Mouse (Mus musculus) midbrain, postnatal 0 days (tissue): Measurements from ENCODE around the gene Mib2. TPM values are rescaled to one million over a fixed set of nuclear protein-coding genes. Genes with fewer than 3 reads are reported as not detected.

Experiments
- ATAC-seq: fragments of 200-750 bp; cut with Nextera tagmentation; 2 replicates; pipeline ENCODE4 v1.8.0; 2017; ENCODE audit warnings: moderate number of reproducible peaks, mild to moderate bottlenecking, moderate TSS enrichment, moderate library complexity; ENCODE audit not compliant: low FRiP score
- DNase-seq: peaks from one replicate; pipeline ENCODE4 v3.0.0-alpha.2; 2015; ENCODE audit warnings: low spot score
- H3K27ac ChIP-seq: fragments of 300-500 bp; sonication (generic); 2 replicates; pipeline ENCODE4 v1.5.1; 2014; ENCODE audit warnings: low read depth, mild to moderate bottlenecking, low read length, mixed read lengths
- H3K27me3 ChIP-seq: fragments of 300-500 bp; sonication (generic); 2 replicates; pipeline ENCODE4 v1.6.1; 2014; ENCODE audit warnings: low read length, control low read depth, mixed read lengths; ENCODE audit not compliant: insufficient read depth
- H3K36me3 ChIP-seq: fragments of 300-500 bp; sonication (generic); 2 replicates; pipeline ENCODE4 v1.6.1; 2014; ENCODE audit warnings: low read length, control low read depth, mixed read lengths; ENCODE audit not compliant: insufficient read depth
- H3K4me1 ChIP-seq: fragments of 300-500 bp; sonication (generic); 2 replicates; pipeline ENCODE4 v1.6.1; 2014; ENCODE audit warnings: mild to moderate bottlenecking, control low read depth, antibody characterized with exemption, low read length, mixed read lengths; ENCODE audit not compliant: insufficient read depth
- H3K4me2 ChIP-seq: fragments of 300-500 bp; sonication (generic); 2 replicates; pipeline ENCODE4 v1.6.1; 2014; ENCODE audit warnings: low read depth, mild to moderate bottlenecking, low read length, mixed read lengths; ENCODE audit not compliant: poor library complexity, severe bottlenecking
- H3K4me3 ChIP-seq: fragments of 300-500 bp; sonication (generic); 2 replicates; pipeline ENCODE4 v1.5.1; 2014; ENCODE audit warnings: low read depth, mild to moderate bottlenecking, low read length, moderate library complexity
- H3K9ac ChIP-seq: fragments of 300-500 bp; sonication (generic); replicated peaks from 2 replicates; pipeline ENCODE4 v1.6.1; 2014; ENCODE audit warnings: mild to moderate bottlenecking, low read length, moderate library complexity, mixed read lengths; ENCODE audit not compliant: poor library complexity, severe bottlenecking
- H3K9me3 ChIP-seq: fragments of 300-500 bp; sonication (generic); 2 replicates; pipeline ENCODE4 v1.6.1; 2016; ENCODE audit warnings: low read length, control low read depth
- CTCF ChIP-seq: IDR thresholded peaks from 2 replicates; pipeline ENCODE4 v1.5.1; 2016; ENCODE audit warnings: antibody characterized with exemption, mild to moderate bottlenecking
- WGBS: fragments of 180-500 bp; shearing (Covaris S2); extraction: QIAGEN DNeasy Blood & Tissue Kit; methylation state at CpG from one replicate; pipeline ENCODE4 v1.1.7; 2014; 5-methylcytosine and 5-hydroxymethylcytosine counted together
- polyA plus RNA-seq: library from polyadenylated mRNA; unstranded; fragments of >200 nt; fragmentation: Nextera tagmentation; extraction: Ambion mirVana; gene quantifications from 2 replicates; pipeline ENCODE4 v1.2.1, GENCODE M21; 2015
- total RNA-seq: library from RNA; depleted of rRNA; stranded (reverse); fragments of >200 nt; gene quantifications from 2 replicates; pipeline ENCODE4 v1.2.3, GENCODE M21; 2014

Mib2 gene
- total and polyA plus RNA-seq, 2 experiments from 2014 or later, result 49.3 to 115 TPM

DNA sequence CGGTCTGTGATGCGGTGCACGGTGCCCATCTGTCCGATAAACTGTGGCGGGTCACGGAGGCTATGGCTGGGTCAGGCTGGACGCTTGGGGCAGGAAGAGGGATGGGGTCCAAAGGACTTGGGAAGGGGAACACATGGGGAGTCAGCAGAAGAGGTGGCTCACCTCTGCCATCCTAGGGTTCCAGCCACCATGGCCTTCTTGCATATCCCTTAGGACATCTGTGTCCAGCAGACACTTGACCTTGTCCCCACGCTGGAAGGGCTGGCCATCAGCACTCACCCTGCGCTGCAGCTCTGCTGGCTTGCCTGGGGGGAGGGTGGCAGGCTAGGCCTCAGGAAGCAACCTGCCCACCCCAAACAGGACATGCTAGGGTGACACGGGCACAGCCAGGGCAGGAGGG, 10.0 kb downstream of the Mib2 start:
- Histone ChIP-seq H3K9ac (no peak overlapping the region), H3K4me3 (no peak overlapping the region), H3K27ac (no peak overlapping the region), H3K36me3 (peaks cover 70% of the 10 kb centered on the region), H3K4me2 (no peak overlapping the region), H3K4me1 (no peaks in the 10 kb centered on the region), H3K9me3 (no peaks in the 10 kb centered on the region), H3K27me3 (peaks cover 24% of the 10 kb centered on the region)
- DNase-seq, result no peak
- WGBS, result 92% methylated on average over 10 of the region's 10 CpGs
- ATAC-seq, result no peak
- TF ChIP-seq CTCF, result no peak

GRCm38 (mm10) chr4:155656214-155656751, 12.7 kb downstream of the Mib2 start:
- Histone ChIP-seq H3K27me3 (peaks cover 37% of the 10 kb centered on the region), H3K9me3 (no peaks in the 10 kb centered on the region), H3K4me2 (no peak overlapping the region), H3K4me3 (no peak overlapping the region), H3K36me3 (peaks cover 67% of the 10 kb centered on the region), H3K9ac (no peak overlapping the region), H3K27ac (no peak overlapping the region), H3K4me1 (peaks cover 3% of the 10 kb centered on the region; the same call in 1 of the 2 replicates)
- no peak for DNase-seq
- TF ChIP-seq CTCF, result no peak
- ATAC-seq, result no peak
- WGBS, result 94% methylated on average over 13 of the region's 13 CpGs

DNA sequence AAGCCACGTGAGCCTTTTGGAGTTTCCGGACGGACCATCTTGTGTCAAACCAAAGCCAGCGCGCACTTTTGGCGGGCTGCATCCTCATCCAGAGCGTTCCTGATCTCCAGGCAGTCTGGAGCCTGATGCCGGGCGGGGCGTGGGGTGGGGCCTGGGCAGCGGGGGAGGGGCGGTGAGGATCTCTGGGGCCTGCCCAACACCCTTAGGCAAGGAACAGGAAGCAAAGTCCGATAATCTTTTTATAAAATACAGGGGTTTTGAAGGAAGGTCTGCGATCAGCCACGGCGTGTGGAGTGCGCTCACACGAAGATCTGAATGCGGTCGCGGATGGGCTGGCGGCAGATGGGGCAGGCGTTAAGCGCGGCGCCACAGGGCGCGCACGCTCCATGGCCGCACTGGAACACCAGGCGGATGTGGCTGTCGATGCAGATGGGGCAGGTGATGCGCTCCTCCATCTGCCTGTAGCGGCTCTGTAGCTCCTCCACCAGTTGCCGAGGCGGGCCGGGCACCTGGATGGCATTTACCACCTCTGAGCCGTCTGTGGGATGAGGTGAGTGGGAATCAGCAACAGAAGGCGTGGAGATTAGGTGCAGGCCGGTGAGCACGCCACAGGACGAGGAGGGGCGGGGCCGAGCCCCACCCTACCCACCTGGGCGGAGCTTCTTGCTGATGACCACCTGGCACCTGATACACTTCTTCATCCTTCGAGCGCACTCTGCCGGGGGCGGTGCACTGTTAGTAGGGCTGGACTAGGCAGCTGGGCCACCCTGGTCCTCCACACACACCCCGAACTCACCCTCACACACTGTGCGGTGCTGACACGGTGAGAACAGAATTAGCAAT, 14.3 kb downstream of the Mib2 start:
- H3K4me3 ChIP-seq, result peak overlapping the region; percentile 13; the same call in 1 of the 2 replicates
- no peaks in the 10 kb centered on the region for H3K9me3 ChIP-seq
- H3K4me2 ChIP-seq, result peak overlapping the region; percentile 30
- 12% methylated on average over 49 of the region's 52 CpGs for WGBS
- peaks cover 67% of the 10 kb centered on the region for H3K36me3 ChIP-seq
- no peak overlapping the region for H3K27ac ChIP-seq
- H3K9ac ChIP-seq, result peak overlapping the region; percentile 29; the same call in 1 of the 2 replicates
- H3K4me1 ChIP-seq, result peaks cover 3% of the 10 kb centered on the region; the same call in 1 of the 2 replicates
- H3K27me3 ChIP-seq, result peaks cover 44% of the 10 kb centered on the region
- DNase-seq (peak; percentile 28), ATAC-seq (no peak)
- TF ChIP-seq CTCF, result no peak

- Histone ChIP-seq H3K4me2 (peak overlapping the region; percentile 61), H3K27me3 (peaks cover 44% of the 10 kb centered on the region), H3K36me3 (peaks cover 67% of the 10 kb centered on the region), H3K27ac (no peak overlapping the region), H3K4me3 (no peak overlapping the region), H3K9me3 (no peaks in the 10 kb centered on the region), H3K9ac (0 out of 2 replicates have a peak overlapping the region, but pooled peaks have one; percentile 29), H3K4me1 (peaks cover 3% of the 10 kb centered on the region; the same call in 1 of the 2 replicates)
- no peak for TF ChIP-seq CTCF
- 18% methylated on average over 6 of the region's 6 CpGs for WGBS
- DNase-seq (no peak), ATAC-seq (no peak)
Measured at GRCm38 (mm10) chr4:155654183-155654455, 14.9 kb downstream of the Mib2 start.

DNA sequence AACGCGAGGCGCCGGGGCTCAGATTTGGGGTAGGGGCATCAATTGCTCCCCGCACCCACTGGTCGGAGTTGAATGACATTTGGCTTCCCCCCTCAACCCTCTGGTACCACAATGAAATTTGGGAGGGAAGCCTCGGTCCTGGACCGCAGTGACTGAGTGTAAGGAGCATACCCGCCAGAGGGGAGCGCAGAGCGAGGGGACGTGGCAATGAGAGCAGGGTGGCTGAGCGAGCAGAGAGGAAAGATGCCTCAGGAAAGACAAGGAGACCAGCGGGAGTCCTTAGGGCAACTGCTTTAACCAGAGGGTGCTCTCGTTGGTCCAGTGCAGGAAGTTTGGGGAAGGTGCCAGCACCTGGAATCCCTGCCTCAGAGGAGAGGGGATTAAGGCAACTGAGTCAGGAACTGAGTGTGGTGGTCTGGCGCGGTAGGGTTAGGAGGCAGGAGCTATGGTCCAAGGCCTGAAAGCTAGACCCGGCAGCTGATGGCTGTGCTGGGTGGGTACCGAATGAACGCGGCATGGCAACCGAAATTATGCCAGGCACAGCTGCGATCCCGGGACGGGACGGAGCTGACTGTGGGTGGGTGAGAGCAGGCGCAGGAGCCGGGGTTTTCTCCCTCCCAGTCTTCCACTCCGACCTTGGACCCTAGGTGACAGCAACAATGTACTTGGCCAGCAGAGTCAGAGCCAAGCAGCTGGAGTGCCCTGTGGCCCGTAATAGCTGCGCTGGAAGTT, 15.4 kb downstream of the Mib2 start:
- H3K9ac ChIP-seq, result peak overlapping the region; percentile 54; the same call in 1 of the 2 replicates
- no peaks in the 10 kb centered on the region for H3K9me3 ChIP-seq
- peak overlapping the region; percentile 61 for H3K4me2 ChIP-seq
- H3K36me3 ChIP-seq, result peaks cover 67% of the 10 kb centered on the region
- WGBS, result 5% methylated on average over 31 of the region's 31 CpGs
- peak overlapping the region; percentile 32; the same call in 1 of the 2 replicates for H3K4me3 ChIP-seq
- DNase-seq (peak; percentile 23), ATAC-seq (no peak)
- TF ChIP-seq CTCF, result peak; percentile 38; the same call in 1 of the 2 replicates
- peaks cover 3% of the 10 kb centered on the region; the same call in 1 of the 2 replicates for H3K4me1 ChIP-seq
- H3K27me3 ChIP-seq, result peaks cover 44% of the 10 kb centered on the region
- H3K27ac ChIP-seq, result no peak overlapping the region
